33 mouse cellular contexts compared by ENCODE assay signal in the genomic region with DNA sequence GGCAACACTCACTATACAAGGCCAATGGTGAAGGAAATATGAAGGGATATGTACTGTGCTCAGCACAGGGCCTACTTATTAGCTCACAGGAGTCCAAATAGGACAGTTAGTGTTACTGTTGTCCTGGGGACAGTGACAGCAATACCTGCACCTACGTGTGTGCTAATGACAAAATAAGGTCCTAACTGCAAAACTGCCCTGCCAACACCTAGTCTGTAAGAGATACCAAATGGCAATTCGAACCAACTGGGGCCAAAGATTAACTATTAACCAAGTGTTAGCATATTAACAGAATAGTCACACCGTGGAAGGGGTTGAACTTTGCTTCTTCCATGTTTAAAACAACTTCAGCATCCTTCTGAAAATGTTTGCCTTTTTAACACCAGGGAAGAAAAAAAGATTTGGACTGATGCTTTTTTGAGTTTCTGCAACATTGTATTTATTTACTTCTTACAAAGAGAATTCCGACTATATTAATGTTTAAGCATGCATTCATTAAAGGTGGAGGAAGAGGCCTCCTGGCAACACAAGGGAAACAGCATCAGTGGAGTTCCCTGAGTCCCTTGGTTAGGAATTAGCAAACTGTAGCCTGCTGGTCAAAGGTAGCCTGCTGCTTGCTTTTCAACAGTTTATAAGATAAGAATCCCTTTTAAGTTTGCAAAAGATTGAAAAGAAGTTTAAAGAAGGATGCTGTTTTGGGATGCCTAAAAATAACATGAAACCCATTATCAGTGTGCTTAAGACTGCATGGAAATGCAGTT. TPM values are rescaled to one million over a fixed set of nuclear protein-coding genes. Genes with fewer than 3 reads are reported as not detected.
DNase-seq lines count a peak whose midpoint lies in the region; ATAC-seq and TF ChIP-seq lines count a peak whose summit lies in the region.
"Had no signal": no experiment of that assay in that cellular context is flagged by ENCODE, and none has a peak within 500 bp of the region (broad histone marks: within the 10 kb centered on the region; RNA-seq: fewer than 3 reads in every experiment).

No protein-coding gene starts in this region.

- H3K9ac ChIP-seq in stomach, embryonic 15.5 days: no peak overlapping the region
- H3K9ac ChIP-seq in stomach, postnatal 0 days (ENCODE audit: low read length): no peak overlapping the region
- no peak overlapping the region for H3K9ac ChIP-seq in kidney, embryonic 14.5 days (ENCODE audit: low read depth, low read length)
- H3K9ac ChIP-seq in liver, embryonic 13.5 days: no peak overlapping the region
- H3K9ac ChIP-seq: embryonic facial prominence, embryonic 13.5 days; forebrain, embryonic 12.5 days; hindbrain, embryonic 15.5 days; neural tube, embryonic 13.5 days had no signal

- no peak for DNase-seq in stomach, postnatal 0 days (ENCODE audit: low spot score)
- no peak for DNase-seq in liver, embryonic 13.5 days
- no peak for DNase-seq in frontal cortex, postnatal 10 days (ENCODE audit: low spot score in 2 of 2)
- DNase-seq in right cerebral cortex, postnatal 4 days: no peak
- DNase-seq in gastrocnemius, postnatal 4 days (ENCODE audit: low spot score in 2 of 2): no peak
- DNase-seq: adrenal gland, postnatal 10 days; B cell, adult 2 months; cerebellum, adult 2 months; cerebellum, postnatal 25 days; gastrocnemius, adult 2 months; layer of hippocampus, adult 9-11 months; lung, adult 18-20 months; lung, postnatal 10 days; retina, postnatal 1 day; thymus, adult 2 months; thymus, postnatal 4 days had no signal

- TF ChIP-seq EP300 in stomach, postnatal 0 days (optimal IDR thresholded peaks at IDR 0.05): no peak

- no peak overlapping the region for H3K4me3 ChIP-seq in stomach, embryonic 15.5 days (replicated peaks)
- no peak overlapping the region for H3K4me3 ChIP-seq in stomach, postnatal 0 days (ENCODE audit: low read depth, low read length)
- no peak overlapping the region for H3K4me3 ChIP-seq in kidney, embryonic 14.5 days (ENCODE audit: low read length)
- H3K4me3 ChIP-seq in liver, embryonic 13.5 days (replicated peaks): no peak overlapping the region
- H3K4me3 ChIP-seq: embryonic facial prominence, embryonic 13.5 days; erythroblast, embryonic 14.5 days; forebrain, embryonic 12.5 days; gastrocnemius, adult 2 months; hindbrain, embryonic 15.5 days; limb, embryonic 10.5 days; midbrain, embryonic 10.5 days; myocyte; neural tube, embryonic 13.5 days had no signal

- no peak overlapping the region for H3K27ac ChIP-seq in stomach, embryonic 15.5 days
- no peak overlapping the region for H3K27ac ChIP-seq in stomach, postnatal 0 days (replicated peaks)
- H3K27ac ChIP-seq in kidney, embryonic 14.5 days (ENCODE audit: low read depth, low read length): peak overlapping the region; percentile 69; the same call in 1 of the 2 replicates
- no peak overlapping the region; the same call in 1 of the 2 replicates for H3K27ac ChIP-seq in liver, embryonic 13.5 days
- H3K27ac ChIP-seq: embryonic facial prominence, embryonic 13.5 days; forebrain, embryonic 12.5 days; gastrocnemius, adult 2 months; hindbrain, embryonic 15.5 days; limb, embryonic 10.5 days; midbrain, embryonic 10.5 days; neural tube, embryonic 13.5 days had no signal

- peak; percentile 66; the same call in 1 of the 2 replicates for ATAC-seq in stomach, embryonic 15.5 days (ENCODE audit: insufficient read depth, low FRiP score, low read depth)
- no peak for ATAC-seq in stomach, postnatal 0 days (ENCODE audit: low FRiP score, low TSS enrichment)
- no peak; the same call in 1 of the 2 replicates for ATAC-seq in kidney, embryonic 14.5 days (ENCODE audit: low FRiP score, low TSS enrichment)
- ATAC-seq in liver, embryonic 13.5 days (ENCODE audit: low read depth): peak; percentile 71; the same call in 1 of the 2 replicates
- ATAC-seq: midbrain, embryonic 16.5 days had no signal

- H3K36me3 ChIP-seq in stomach, embryonic 15.5 days: no peaks in the 10 kb centered on the region
- no peaks in the 10 kb centered on the region for H3K36me3 ChIP-seq in stomach, postnatal 0 days (ENCODE audit: control insufficient read depth, insufficient read depth, low read length)
- no peaks in the 10 kb centered on the region for H3K36me3 ChIP-seq in kidney, embryonic 14.5 days (ENCODE audit: control insufficient read depth, insufficient read depth, low read length)
- no peaks in the 10 kb centered on the region for H3K36me3 ChIP-seq in liver, embryonic 13.5 days
- H3K36me3 ChIP-seq: embryonic facial prominence, embryonic 13.5 days; forebrain, embryonic 12.5 days; G1E; hindbrain, embryonic 15.5 days; limb, embryonic 10.5 days; midbrain, embryonic 10.5 days; neural tube, embryonic 13.5 days had no signal

- no peaks in the 10 kb centered on the region for H3K4me1 ChIP-seq in stomach, embryonic 15.5 days
- no peaks in the 10 kb centered on the region for H3K4me1 ChIP-seq in stomach, postnatal 0 days (replicated peaks; ENCODE audit: control insufficient read depth, insufficient read depth)
- H3K4me1 ChIP-seq in kidney, embryonic 14.5 days (ENCODE audit: control insufficient read depth, insufficient read depth, low read length): no peaks in the 10 kb centered on the region
- H3K4me1 ChIP-seq in liver, embryonic 13.5 days (replicated peaks): no peaks in the 10 kb centered on the region
- H3K4me1 ChIP-seq: forebrain, embryonic 12.5 days; hindbrain, embryonic 15.5 days; midbrain, embryonic 10.5 days; neural tube, embryonic 13.5 days had no signal

- 50% methylated on average over 4 of the region's 4 CpGs for WGBS in stomach, embryonic 15.5 days
- 48% methylated on average over 4 of the region's 4 CpGs for WGBS in stomach, postnatal 0 days
- WGBS in kidney, embryonic 14.5 days: 59% methylated on average over 4 of the region's 4 CpGs
- 41% methylated on average over 4 of the region's 4 CpGs for WGBS in liver, embryonic 13.5 days (ENCODE audit: insufficient replicate concordance)

- no peaks in the 10 kb centered on the region for H3K27me3 ChIP-seq in stomach, embryonic 15.5 days (replicated peaks)
- no peaks in the 10 kb centered on the region for H3K27me3 ChIP-seq in stomach, postnatal 0 days (ENCODE audit: control insufficient read depth, insufficient read depth, low read length)
- no peaks in the 10 kb centered on the region for H3K27me3 ChIP-seq in kidney, embryonic 14.5 days (ENCODE audit: control insufficient read depth, insufficient read depth, low read length)
- no peaks in the 10 kb centered on the region for H3K27me3 ChIP-seq in liver, embryonic 13.5 days
- H3K27me3 ChIP-seq: CH12.LX; embryonic facial prominence, embryonic 13.5 days; forebrain, embryonic 12.5 days; hindbrain, embryonic 15.5 days; neural tube, embryonic 13.5 days had no signal

- H3K4me2 ChIP-seq in stomach, embryonic 15.5 days: no peak overlapping the region
- H3K4me2 ChIP-seq in stomach, postnatal 0 days (replicated peaks; ENCODE audit: low read depth): no peak overlapping the region
- H3K4me2 ChIP-seq in kidney, embryonic 14.5 days (replicated peaks; ENCODE audit: low read depth, low read length): no peak overlapping the region
- H3K4me2 ChIP-seq in liver, embryonic 13.5 days: no peak overlapping the region
- H3K4me2 ChIP-seq: embryonic facial prominence, embryonic 13.5 days; forebrain, embryonic 12.5 days; heart, embryonic 11.5 days; hindbrain, embryonic 15.5 days; neural tube, embryonic 13.5 days had no signal

- H3K9me3 ChIP-seq in stomach, embryonic 15.5 days: no peaks in the 10 kb centered on the region
- H3K9me3 ChIP-seq in stomach, postnatal 0 days (ENCODE audit: control insufficient read depth, low read length): no peaks in the 10 kb centered on the region
- H3K9me3 ChIP-seq in kidney, embryonic 14.5 days (ENCODE audit: control insufficient read depth, low read length): no peaks in the 10 kb centered on the region
- H3K9me3 ChIP-seq in liver, embryonic 13.5 days (replicated peaks): no peaks in the 10 kb centered on the region
- H3K9me3 ChIP-seq: embryonic facial prominence, embryonic 13.5 days; forebrain, embryonic 12.5 days; G1E; hindbrain, embryonic 15.5 days; limb, embryonic 10.5 days; midbrain, embryonic 10.5 days; neural tube, embryonic 13.5 days had no signal

- TF ChIP-seq CTCF in stomach, postnatal 0 days (IDR thresholded peaks at IDR 0.05; ENCODE audit: low read depth): no peak

RNA-seq across cellular contexts. Expression of gene Rxfp3, which starts 10.8 kb away (rescaled TPM):
- polyA plus RNA-seq in stomach, embryonic 15.5 days (2015; fragmentation: Nextera tagmentation; extraction: Ambion mirVana): 0.03 TPM in 1 of 2 replicates, not detected in the other
- polyA plus RNA-seq in stomach, postnatal 0 days (2015; fragmentation: Nextera tagmentation; extraction: Ambion mirVana): 0.02 and 0.04 TPM in 2 replicates
- 0.24 and 0.65 TPM in 2 replicates for polyA plus RNA-seq in kidney, embryonic 14.5 days (2014; fragmentation: Nextera tagmentation; extraction: Ambion mirVana)
- 0.09 TPM in 1 of 2 replicates, not detected in the other for polyA plus RNA-seq in liver, embryonic 13.5 days (2015; fragmentation: Nextera tagmentation; extraction: Ambion mirVana)
- total RNA-seq in gastrocnemius, postnatal 4 days (2021): under 1 TPM; 0.12 to 0.13 TPM
- total RNA-seq: adrenal gland, postnatal 10 days; CH12.LX; G1E; gastrocnemius, adult 2 months; hematopoietic stem cell, adult 5-6 weeks had no signal
- polyA plus RNA-seq: erythroblast, embryonic 14.5 days; G1E; heart, embryonic 11.5 days had no signal

RNA-seq across cellular contexts. Expression of gene Slc45a2, which starts 26.5 kb away (rescaled TPM):
- polyA plus RNA-seq in stomach, embryonic 15.5 days (2015; fragmentation: Nextera tagmentation; extraction: Ambion mirVana): 0.05 TPM in 1 of 2 replicates, not detected in the other
- polyA plus RNA-seq in stomach, postnatal 0 days (2015; fragmentation: Nextera tagmentation; extraction: Ambion mirVana): 0.04 TPM in 1 of 2 replicates, not detected in the other
- polyA plus RNA-seq in kidney, embryonic 14.5 days (2014; fragmentation: Nextera tagmentation; extraction: Ambion mirVana): not detected in 2 replicates
- 0.05 TPM in 1 of 2 replicates, not detected in the other for polyA plus RNA-seq in liver, embryonic 13.5 days (2015; fragmentation: Nextera tagmentation; extraction: Ambion mirVana)
- under 1 TPM in 1 of 2 experiments, not detected in 1; 0.13 TPM for total RNA-seq in gastrocnemius, postnatal 4 days (2021)
- total RNA-seq: adrenal gland, postnatal 10 days; CH12.LX; gastrocnemius, adult 2 months; hematopoietic stem cell, adult 5-6 weeks; left cerebral cortex, adult 8-10 months had no signal
- polyA plus RNA-seq: erythroblast, embryonic 14.5 days; G1E; midbrain, embryonic 16.5 days; myocyte; neural tube, embryonic 13.5 days; stomach, embryonic 16.5 days; thymus, adult 2 months had no signal

RNA-seq across cellular contexts. Expression of gene Adamts12, which starts 37.6 kb away (rescaled TPM):
- polyA plus RNA-seq in stomach, embryonic 15.5 days (2015; fragmentation: Nextera tagmentation; extraction: Ambion mirVana): 2.3 and 2.5 TPM in 2 replicates
- 0.62 and 1.0 TPM in 2 replicates for polyA plus RNA-seq in stomach, postnatal 0 days (2015; fragmentation: Nextera tagmentation; extraction: Ambion mirVana)
- polyA plus RNA-seq in kidney, embryonic 14.5 days (2014; fragmentation: Nextera tagmentation; extraction: Ambion mirVana): 5.0 and 5.1 TPM in 2 replicates
- 0.20 and 0.34 TPM in 2 replicates for polyA plus RNA-seq in liver, embryonic 13.5 days (2015; fragmentation: Nextera tagmentation; extraction: Ambion mirVana)
- total RNA-seq in gastrocnemius, postnatal 4 days (2021): 10 to 100 TPM; 38.0 to 39.4 TPM
- polyA plus RNA-seq: G1E had no signal

RNA-seq across cellular contexts. Expression of gene Amacr, which starts 45.4 kb away (rescaled TPM):
- 15.4 and 21.6 TPM in 2 replicates for polyA plus RNA-seq in stomach, embryonic 15.5 days (2015; fragmentation: Nextera tagmentation; extraction: Ambion mirVana)
- polyA plus RNA-seq in stomach, postnatal 0 days (2015; fragmentation: Nextera tagmentation; extraction: Ambion mirVana): 12.3 and 12.9 TPM in 2 replicates
- polyA plus RNA-seq in kidney, embryonic 14.5 days (2014; fragmentation: Nextera tagmentation; extraction: Ambion mirVana): 22.1 and 26.0 TPM in 2 replicates
- polyA plus RNA-seq in liver, embryonic 13.5 days (2015; fragmentation: Nextera tagmentation; extraction: Ambion mirVana): 14.0 and 16.3 TPM in 2 replicates
- 10 to 100 TPM; 19.0 to 22.1 TPM for total RNA-seq in gastrocnemius, postnatal 4 days (2021)

Comparison
In these comparisons a context has a peak if more than half of its experiments do, and no peak if none do; other contexts are left out.
1. ATAC-seq: peak in stomach, embryonic 15.5 days (single experiment) and liver, embryonic 13.5 days (single experiment); none in stomach, postnatal 0 days (single experiment) and kidney, embryonic 14.5 days (single experiment).